Mouse (Mus musculus) kidney, postnatal 0 days (tissue): ENCODE measurements around the gene Sh3pxd2a. TPM values are rescaled to one million over a fixed set of nuclear protein-coding genes. Genes with fewer than 3 reads are reported as not detected.

ENCODE experiments used
- ATAC-seq: fragments of 200-750 bp; cut with Nextera tagmentation; replicated peaks from 2 replicates; pipeline ENCODE4 v1.8.0; 2017; ENCODE audit warnings: low read depth, moderate number of reproducible peaks, moderate TSS enrichment, moderate library complexity; ENCODE audit not compliant: low FRiP score
- DNase-seq: peaks from one replicate; pipeline ENCODE4 v3.0.0-alpha.2; 2016; ENCODE audit warnings: low spot score
- H3K27ac ChIP-seq: fragments of 300-500 bp; sonication (generic); 2 replicates; pipeline ENCODE4 v1.5.1; 2014; ENCODE audit warnings: mild to moderate bottlenecking
- H3K27me3 ChIP-seq: fragments of 300-500 bp; sonication (generic); 2 replicates; pipeline ENCODE4 v1.6.1; 2014; ENCODE audit warnings: low read length, mixed read lengths; ENCODE audit not compliant: insufficient read depth
- H3K36me3 ChIP-seq: fragments of 300-500 bp; sonication (generic); 2 replicates; pipeline ENCODE4 v1.6.1; 2014; ENCODE audit warnings: low read length, mixed read lengths; ENCODE audit not compliant: insufficient read depth
- H3K4me1 ChIP-seq: fragments of 300-500 bp; sonication (generic); replicated peaks from 2 replicates; pipeline ENCODE4 v1.6.1; 2014; ENCODE audit warnings: antibody characterized with exemption, low read length, mixed read lengths; ENCODE audit not compliant: insufficient read depth
- H3K4me2 ChIP-seq: fragments of 300-500 bp; sonication (generic); 2 replicates; pipeline ENCODE4 v1.6.1; 2014; ENCODE audit warnings: mild to moderate bottlenecking, low read length, moderate library complexity, mixed read lengths
- H3K4me3 ChIP-seq: fragments of 300-500 bp; sonication (generic); replicated peaks from 2 replicates; pipeline ENCODE4 v1.5.1; 2014; ENCODE audit warnings: low read depth, low read length
- H3K9ac ChIP-seq: fragments of 300-500 bp; sonication (generic); 2 replicates; pipeline ENCODE4 v1.6.1; 2014; ENCODE audit warnings: low read depth, low read length
- H3K9me3 ChIP-seq: fragments of 300-500 bp; sonication (generic); replicated peaks from 2 replicates; pipeline ENCODE4 v1.6.1; 2016; ENCODE audit warnings: low read length, inconsistent platforms, mixed read lengths
- CTCF ChIP-seq: IDR thresholded peaks from 2 replicates; pipeline ENCODE4 v1.5.1; 2016; ENCODE audit warnings: antibody characterized with exemption, low read depth, mild to moderate bottlenecking, moderate library complexity
- WGBS: fragments of 180-500 bp; shearing (Covaris S2); extraction: QIAGEN DNeasy Blood & Tissue Kit; methylation state at CpG from one replicate; pipeline ENCODE4 v1.1.7; 2014; 5-methylcytosine and 5-hydroxymethylcytosine counted together
- polyA plus RNA-seq: library from polyadenylated mRNA; unstranded; fragments of >200 nt; fragmentation: Nextera tagmentation; extraction: Ambion mirVana; gene quantifications from 2 replicates; pipeline ENCODE4 v1.2.1, GENCODE M21; 2015

The Sh3pxd2a gene
- polyA plus RNA-seq: 4.1 TPM in 2 replicates

- H3K27me3 ChIP-seq: no peaks in the 10 kb centered on the region
- peak; percentile 88 for ATAC-seq
- H3K9me3 ChIP-seq: no peaks in the 10 kb centered on the region
- H3K9ac ChIP-seq: peak within 1 kb of the TSS; percentile 76
- H3K27ac ChIP-seq: peak within 1 kb of the TSS; percentile 82
- TF ChIP-seq CTCF: 0 out of 2 replicates have a peak, but pooled peaks have one; percentile 5
- H3K4me2 ChIP-seq: peak within 1 kb of the TSS; percentile 92
- DNase-seq: peak; percentile 80
- peaks cover 11% of the 10 kb centered on the region for H3K4me1 ChIP-seq
- H3K4me3 ChIP-seq: peak within 1 kb of the TSS; percentile 73
- WGBS: 2% methylated on average over 67 of the region's 70 CpGs
- H3K36me3 ChIP-seq: no peaks in the 10 kb centered on the region
These were observed at the start of gene Sh3pxd2a for GRCm38 (mm10) chr19:47464304-47465241. Sh3pxd2a (minus strand) TSS chr19:47464401.

DNA sequence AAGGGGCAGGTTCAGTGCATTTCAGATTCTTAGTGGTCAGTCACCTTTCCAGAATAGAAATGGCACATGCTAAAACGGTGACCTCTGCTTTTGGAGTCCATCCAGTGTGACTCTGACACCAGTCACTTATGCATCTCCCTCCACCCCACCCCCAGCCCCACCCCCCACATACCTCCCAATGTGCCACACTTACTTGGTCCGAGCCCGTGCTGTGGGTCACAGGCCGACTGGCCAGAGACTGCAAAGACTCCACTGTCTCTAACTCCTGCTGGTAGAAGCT is 49.4 kb upstream of the Sh3pxd2a start:
- Histone ChIP-seq H3K27ac (no peak overlapping the region), H3K36me3 (peaks cover 15% of the 10 kb centered on the region; the same call in 1 of the 2 replicates), H3K27me3 (no peaks in the 10 kb centered on the region), H3K4me2 (0 out of 2 replicates have a peak overlapping the region, but pooled peaks have one; percentile 14), H3K9me3 (no peaks in the 10 kb centered on the region), H3K4me3 (no peak overlapping the region), H3K9ac (no peak overlapping the region), H3K4me1 (peaks cover 5% of the 10 kb centered on the region; the same call in 1 of the 2 replicates)
- WGBS: 55% methylated on average over 4 of the region's 4 CpGs
- no peak for ATAC-seq
- no peak for TF ChIP-seq CTCF
- DNase-seq: no peak

DNA sequence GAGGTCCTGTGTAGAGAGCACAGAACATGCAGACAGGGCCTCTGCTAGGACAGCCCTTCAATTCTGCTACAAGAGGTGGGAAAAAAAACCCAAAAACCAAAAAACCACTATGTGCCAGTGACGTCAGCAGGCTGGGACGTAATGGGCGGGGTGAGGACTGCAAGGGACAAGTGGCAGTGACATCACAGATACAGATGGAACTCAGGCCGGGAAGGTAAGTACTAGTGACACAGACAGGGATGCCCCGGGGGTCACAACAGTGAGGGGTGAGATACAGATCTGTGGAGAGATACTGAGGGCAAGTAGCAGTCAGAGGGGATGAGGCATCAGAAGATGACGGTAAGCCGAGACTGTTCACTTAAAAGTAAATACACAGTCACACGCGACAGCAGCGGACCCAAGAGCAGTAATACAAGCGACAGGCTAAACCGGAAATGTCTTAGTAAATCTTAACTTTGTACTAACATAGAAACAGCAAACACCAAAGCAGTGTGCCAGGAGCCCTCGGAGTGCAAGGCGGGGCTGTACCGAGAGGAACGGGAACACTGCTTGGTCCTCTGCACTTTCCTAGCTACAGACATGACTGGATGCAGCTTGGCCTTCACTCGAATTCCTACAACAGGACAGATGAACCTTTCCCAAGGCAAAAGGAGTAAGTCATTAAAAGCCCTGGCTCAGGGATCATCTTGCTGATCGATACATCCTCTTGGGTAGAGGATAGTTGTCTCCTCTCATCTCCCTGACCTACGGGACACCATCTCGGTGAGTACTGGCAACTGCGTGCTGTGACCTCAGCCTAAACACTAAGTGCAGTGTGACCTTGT is 48.8 kb upstream of the Sh3pxd2a start:
- 0 out of 2 replicates have a peak overlapping the region, but pooled peaks have one; percentile 36 for H3K27ac ChIP-seq
- no peaks in the 10 kb centered on the region for H3K27me3 ChIP-seq
- peak; percentile 68 for DNase-seq
- no peak overlapping the region for H3K4me3 ChIP-seq
- H3K9me3 ChIP-seq: no peaks in the 10 kb centered on the region
- ATAC-seq: no peak
- no peak for TF ChIP-seq CTCF
- H3K4me1 ChIP-seq: peaks cover 10% of the 10 kb centered on the region; the same call in 1 of the 2 replicates
- H3K4me2 ChIP-seq: 0 out of 2 replicates have a peak overlapping the region, but pooled peaks have one; percentile 14
- no peak overlapping the region for H3K9ac ChIP-seq
- WGBS: 51% methylated on average over 21 of the region's 21 CpGs
- H3K36me3 ChIP-seq: peaks cover 15% of the 10 kb centered on the region; the same call in 1 of the 2 replicates

GRCm38 (mm10) chr19:47511958-47512357 is 47.8 kb upstream of the Sh3pxd2a start:
- Histone ChIP-seq H3K36me3 (peaks cover 15% of the 10 kb centered on the region; the same call in 1 of the 2 replicates), H3K9me3 (no peaks in the 10 kb centered on the region), H3K4me3 (no peak overlapping the region), H3K9ac (no peak overlapping the region), H3K27ac (peak overlapping the region; percentile 88), H3K4me2 (no peak overlapping the region), H3K4me1 (peaks cover 12% of the 10 kb centered on the region; the same call in 1 of the 2 replicates), H3K27me3 (no peaks in the 10 kb centered on the region)
- no peak for ATAC-seq
- DNase-seq: peak; percentile 46
- no peak for TF ChIP-seq CTCF
- WGBS: 36% methylated on average over 6 of the region's 6 CpGs

- DNase-seq: peak; percentile 22
- Histone ChIP-seq H3K27ac (peak overlapping the region; percentile 88), H3K4me1 (peaks cover 12% of the 10 kb centered on the region; the same call in 1 of the 2 replicates), H3K4me2 (no peak overlapping the region), H3K27me3 (no peaks in the 10 kb centered on the region), H3K9me3 (no peaks in the 10 kb centered on the region), H3K4me3 (no peak overlapping the region), H3K36me3 (peaks cover 14% of the 10 kb centered on the region; the same call in 1 of the 2 replicates), H3K9ac (no peak overlapping the region)
- WGBS: 54% methylated on average over 7 of the region's 7 CpGs
- no peak for ATAC-seq
- TF ChIP-seq CTCF: no peak
These were observed 47.1 kb upstream of the Sh3pxd2a start for GRCm38 (mm10) chr19:47511294-47511675.
